Mouse (Mus musculus) cerebellum, adult 8-10 months (tissue): Measurements from ENCODE around the gene Vwa5b2.

Source experiments
- DNase-seq: peaks from one replicate; pipeline ENCODE4 v3.0.0; 2022

Vwa5b2 gene

DNA sequence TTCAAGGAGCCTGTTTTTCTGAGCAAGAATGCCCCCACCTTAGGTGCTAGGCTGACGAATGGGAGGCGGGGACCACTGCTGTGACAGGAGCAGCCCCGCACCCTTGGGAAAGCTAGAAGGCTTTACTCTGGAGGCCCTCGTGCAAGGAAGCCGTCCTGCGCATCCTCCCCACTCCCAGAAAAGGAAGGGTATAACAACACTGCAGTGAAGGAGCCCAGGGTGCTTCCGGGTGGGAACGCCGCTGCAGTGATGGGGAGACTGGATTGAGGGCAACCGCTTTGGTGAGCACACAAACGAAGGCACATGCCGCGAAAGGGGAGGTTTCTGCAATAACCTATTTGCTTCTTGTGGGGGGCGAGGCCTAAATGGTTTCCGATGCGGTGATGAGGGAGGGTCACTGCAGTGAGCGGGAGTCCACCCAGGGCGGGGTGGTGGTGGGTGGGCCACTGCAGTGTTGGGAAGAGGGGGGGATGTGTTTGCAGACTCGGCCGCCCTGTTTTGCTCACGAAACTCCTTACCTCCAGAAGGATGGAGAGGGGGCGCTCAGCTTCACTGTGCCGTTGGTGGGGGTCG, at the start of gene Vwa5b2:
Gene Vwa5b2, plus strand, starts transcription at position 106 of the 573 bp plus-strand sequence.
- DNase-seq, result peak; percentile 29

DNA sequence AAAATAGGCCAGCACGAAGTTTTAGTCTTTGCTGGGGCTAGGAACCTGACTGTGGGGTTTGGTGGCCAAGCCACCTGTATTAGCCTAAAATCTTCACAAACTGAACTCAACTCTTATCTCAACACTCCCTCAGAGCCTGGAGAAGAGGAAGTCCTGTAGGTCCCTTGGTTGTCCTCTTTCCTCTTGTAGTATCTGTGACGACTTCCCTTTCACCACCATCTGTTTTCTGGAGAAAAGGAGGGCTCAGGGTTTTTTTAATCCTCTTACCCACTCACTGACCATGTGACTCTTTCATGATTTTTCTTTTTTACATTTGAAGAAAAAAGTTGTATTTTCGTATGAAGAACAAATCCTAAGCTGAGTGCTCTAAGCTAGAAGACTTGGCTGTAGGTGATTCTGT, 49.6 kb upstream of the Vwa5b2 start:
- DNase-seq, result no peak

DNA sequence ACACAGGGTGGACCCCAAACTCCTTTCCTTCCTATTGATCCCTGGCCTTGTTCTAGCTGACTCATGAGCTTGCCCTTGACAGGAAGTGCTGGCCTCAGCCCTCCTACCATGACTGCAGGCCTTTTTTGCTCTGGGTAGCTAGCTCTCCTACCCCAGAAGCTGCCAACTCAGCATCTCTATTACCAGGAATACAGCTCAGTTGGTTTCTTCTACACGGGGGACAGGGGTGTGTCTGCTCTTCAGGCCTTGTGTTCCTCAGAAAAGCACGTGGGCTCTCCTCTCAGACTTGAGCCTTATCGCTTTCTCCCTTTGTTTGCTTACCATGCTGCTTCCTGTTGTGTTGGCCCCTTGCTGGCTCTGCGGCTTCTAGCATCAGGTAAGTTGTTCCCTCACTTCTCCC, 48.8 kb upstream of the Vwa5b2 start:
- no peak for DNase-seq

DNA sequence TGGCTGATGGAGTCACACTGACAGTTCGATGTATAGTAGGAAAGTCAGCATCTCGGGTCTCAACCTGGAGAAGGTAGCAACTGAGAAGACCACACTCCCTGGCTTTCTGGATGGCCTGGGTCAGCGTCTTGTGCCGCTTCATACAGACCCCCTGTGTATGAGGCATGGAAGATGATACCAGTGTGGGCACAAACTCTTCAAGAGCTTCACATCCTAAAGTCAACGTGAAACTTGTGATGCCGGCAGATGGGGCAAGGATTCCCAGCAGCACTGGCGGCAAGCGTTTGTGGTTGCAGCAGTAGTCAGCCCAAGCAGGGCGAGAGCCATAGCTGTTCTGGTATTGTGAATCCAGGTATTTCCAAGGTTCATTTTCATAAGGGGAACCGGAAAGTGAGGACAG, 43.6 kb upstream of the Vwa5b2 start:
- DNase-seq, result no peak

DNA sequence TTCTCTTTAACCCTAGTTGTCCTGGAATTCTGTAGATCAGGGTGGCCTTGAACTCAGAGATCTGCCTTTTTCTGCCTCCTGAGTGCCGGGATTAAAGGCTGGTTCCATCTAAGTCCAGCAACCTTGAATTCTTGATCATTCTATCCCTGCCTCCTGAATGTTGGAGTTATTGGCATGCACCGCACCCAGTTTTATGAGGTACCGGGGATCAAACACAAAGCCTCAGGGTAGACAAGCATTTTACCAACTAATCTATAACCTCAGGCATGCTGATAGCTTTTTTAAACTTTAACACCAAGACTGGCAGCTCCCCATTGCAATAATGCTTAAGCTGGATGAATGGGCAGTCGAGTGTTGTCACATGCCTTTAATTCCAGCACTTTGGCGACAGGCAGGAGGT, 41.8 kb upstream of the Vwa5b2 start:
- no peak for DNase-seq

DNA sequence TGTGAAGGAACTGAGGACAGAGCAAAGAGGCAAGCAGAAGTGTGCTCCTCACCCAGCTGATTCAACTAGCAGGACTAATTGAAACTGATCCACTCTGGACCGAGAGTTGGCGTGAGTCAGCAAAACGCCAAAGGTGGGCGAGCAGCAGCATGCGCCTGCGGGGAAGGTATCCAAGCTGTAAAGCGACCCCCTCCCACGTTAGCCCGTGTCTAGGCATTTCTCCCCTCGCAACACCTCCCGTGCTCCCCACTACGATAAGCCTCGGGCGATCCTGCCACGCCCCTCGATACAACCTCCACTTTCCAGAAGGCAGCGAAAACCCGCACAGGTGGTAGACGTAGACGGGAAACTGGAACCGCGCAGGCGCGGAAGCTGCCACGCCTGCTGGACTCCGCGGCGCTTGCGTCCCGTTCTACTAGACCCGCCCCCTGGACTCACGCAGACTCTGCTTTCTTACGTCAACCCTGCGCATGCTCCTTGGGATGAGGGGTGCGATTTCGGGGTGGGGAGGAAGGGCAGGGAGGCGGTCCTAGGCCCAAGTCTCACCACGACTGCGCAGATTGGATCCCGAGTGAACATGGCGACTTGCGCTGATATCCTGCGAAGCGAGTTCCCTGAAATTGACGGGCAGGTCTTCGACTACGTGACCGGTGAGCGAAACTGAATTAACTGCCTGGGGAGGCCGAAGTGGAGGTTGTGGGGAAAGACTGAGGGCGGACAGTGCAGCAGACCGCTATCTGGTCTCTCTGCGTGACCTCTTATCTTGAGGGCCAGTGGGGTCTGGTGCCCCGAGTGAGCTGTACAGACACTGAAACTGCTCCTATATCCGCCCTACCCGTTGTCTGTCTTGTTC, 40.9 kb upstream of the Vwa5b2 start, which contains the start of gene Abcf3:
Gene Abcf3, plus strand, starts transcription at position 482 of the 853 bp plus-strand sequence.
- peak; percentile 97 for DNase-seq

DNA sequence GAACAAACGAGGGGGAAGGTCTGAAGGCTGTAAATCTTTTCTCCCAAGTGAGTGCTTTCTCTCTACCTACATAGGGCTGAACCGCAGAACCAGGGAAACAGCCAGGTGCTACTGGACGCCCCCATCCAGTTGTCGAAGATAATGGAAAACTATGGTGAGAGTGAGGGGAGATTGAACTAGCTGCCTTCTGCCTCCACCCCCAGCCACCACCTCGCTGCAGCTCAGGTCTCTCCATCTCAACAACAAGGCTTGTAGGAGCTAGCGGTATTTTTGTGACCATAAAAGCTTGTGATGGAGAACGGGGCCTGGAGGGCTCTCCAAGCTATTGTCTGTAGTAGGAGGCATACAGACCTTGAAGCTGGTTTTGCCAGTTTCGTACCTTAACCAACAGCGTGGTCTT, 40.1 kb upstream of the Vwa5b2 start:
- DNase-seq, result no peak

DNA sequence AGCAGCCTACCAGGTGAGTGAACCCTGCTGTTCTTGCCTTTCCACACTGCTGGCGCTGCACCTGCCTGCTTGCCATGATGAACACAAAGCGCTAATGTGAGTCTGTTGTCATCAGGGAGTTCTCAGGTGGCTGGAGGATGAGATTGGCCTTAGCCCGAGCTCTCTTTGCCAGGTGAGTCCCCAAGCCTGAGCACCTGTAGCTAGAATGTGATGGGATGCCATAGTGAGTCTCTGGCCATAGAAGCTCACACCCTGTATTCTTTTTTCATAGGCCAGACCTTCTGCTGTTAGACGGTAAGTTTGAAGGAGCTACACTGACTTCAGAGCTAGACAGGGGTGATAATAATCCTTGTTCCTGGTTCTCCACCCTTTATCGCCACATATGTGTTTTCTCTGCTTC, 37.6 kb upstream of the Vwa5b2 start:
- DNase-seq, result no peak

DNA sequence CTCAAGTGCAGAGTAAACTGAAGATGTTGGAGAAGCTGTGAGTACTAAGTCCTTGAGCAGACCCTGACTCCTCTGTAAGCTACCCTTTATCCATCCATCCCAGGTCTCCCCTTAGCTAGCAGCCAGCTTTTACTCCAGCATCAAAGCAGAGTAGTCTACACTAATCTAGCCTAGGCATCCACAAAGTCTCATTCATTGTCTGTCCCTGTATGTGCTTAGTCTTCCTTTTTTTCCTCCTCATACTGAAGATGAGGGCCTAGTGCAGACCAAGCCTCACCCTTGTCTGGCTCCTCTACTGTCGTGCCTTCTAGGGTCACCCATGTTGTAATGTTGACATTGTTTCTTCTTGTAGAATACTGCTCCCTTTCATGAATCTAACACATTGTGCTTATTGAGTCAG, 36.7 kb upstream of the Vwa5b2 start:
- DNase-seq, result no peak

DNA sequence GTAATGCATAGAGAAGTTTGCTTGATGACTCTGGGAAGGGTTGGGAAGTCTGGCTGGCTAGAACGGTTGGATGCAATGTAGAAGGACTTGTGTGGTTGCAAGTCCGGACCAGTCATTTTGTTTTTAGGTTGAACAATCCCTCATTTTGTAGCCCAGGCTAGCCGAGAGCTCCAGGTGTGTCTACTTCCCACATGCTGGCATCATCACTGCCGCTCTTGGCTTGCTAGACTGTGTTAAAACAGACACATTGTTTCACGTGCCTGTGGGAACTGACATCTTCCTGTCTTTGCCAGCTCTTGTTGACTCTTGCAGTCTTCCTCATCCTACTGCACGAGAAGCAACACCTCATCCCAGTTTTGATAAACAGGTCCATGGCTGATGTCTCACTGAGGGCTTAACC, 34.3 kb upstream of the Vwa5b2 start:
- no peak for DNase-seq

DNA sequence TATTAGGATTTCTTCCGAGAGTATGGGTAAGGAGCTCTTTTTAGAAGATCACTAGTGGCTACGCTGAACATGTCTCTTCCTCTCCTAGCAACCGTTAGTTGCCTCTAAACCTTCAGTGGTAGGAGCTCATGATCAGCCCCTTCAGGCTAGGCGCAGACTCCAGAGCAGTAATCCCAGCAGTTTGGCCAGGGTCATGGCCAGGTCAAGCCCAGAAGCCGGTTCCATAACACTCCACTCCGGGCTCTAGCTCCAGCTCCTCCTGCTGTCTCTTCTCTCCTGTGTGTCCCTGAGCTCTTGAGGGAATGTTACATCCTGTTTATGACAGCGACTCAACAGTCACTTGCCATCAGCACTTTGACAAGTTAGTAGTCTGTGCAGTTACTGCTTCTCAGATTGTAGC, 31.9 kb upstream of the Vwa5b2 start:
- no peak for DNase-seq

DNA sequence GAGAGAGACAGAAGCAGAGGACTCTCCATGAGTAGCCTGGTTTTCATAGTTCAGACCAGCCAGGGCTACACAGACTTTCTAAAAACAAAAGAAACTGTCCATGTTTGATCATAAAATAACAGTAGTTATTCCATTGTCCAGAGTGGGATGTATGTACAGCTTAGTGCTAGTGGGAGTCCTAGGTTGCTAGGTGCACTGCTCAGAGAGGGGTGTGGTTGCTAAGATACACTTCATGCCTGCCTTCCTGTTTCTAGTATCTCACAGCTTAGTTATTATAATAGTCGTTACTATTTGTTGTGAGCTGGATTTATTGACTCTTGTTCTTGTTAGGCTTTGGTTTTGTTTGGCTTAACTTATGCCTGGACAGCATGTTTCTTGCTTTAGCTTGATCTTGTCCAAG, 24.2 kb upstream of the Vwa5b2 start:
- no peak for DNase-seq

DNA sequence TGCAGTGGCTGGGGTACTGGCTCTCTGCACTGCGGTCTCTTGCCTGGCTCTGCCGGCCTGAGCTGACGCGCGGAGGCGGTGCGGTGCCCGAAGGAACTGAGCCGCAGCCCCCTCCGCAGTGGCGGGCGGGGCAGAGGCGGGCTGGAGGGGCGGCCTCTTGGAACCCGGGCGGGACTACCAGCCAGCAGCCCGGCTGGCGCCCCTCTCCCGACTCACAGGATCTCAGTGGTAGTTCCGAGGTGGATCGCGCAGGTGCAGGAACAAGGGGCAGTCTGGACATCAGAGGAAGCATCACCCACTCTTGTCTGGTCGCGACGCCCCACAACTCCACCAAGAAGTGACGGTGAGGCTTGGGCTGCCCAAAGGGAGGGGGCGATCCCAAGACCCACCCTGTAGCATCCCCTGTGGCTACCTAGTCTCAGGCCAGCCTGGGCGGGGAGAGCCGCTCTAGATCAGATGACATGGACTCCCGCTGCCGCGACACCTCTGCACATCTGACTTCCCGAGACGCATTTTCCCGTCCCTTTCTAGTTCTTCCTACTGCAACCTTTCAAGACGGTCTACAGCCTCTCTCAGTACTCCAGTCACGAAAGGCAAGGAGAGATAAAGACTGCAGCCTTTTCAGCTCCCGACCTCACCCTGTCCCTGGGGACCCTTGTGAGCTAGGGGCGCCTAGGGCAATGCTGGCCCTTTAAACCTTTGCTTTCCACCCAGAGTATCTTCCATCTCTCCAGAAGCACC, 838 bp downstream of the Vwa5b2 start:
- DNase-seq, result peak; percentile 45

DNA sequence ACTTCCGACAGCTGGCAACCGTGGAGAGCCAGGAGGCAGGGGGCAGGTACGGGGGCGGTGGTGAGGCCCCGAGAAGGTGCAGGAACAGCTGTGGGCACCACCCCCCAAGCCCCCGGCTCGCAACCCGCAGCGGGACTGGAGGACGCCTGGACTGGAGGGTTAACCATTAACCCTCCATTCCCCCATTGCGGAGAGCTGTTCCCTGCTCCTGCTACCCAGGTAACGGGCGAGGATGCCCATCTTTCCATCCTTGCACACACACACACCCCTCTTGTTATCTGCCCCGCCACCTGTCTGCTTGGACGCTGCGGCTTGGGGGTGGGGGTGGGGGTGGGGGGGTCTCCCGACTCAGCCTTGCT, 1.4 kb downstream of the Vwa5b2 start:
- no peak for DNase-seq

DNA sequence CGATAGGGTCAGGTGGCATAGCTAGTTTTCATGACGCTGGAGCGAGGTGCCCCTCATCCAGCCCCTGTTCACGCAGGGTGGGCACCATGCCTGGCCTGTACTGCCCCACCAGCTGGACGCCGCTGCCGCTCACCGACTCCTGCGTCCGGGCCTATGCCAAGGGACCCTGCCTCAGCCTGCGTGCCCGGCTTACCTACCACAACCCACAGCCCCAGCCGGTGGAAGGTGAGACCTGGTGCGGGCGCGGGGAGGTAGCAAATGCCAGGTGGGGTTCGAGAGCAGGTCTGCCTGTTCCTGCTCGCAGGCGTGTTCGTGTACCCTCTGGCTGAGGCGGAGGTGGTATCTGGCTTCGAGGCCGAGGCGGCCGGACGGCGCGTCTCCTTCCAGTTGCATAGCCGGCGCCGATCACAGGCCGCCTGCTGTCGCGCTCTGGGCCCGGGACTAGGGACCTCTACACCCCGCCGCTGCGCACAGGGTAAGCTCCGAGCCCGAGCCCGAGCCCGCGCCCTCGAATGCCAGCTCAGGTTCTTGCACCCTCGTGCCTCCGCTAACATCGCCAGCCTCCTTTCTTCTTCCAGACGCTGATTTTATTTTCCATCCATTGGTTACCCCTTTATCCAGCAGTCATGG, 1.9 kb downstream of the Vwa5b2 start:
- DNase-seq, result no peak

DNA sequence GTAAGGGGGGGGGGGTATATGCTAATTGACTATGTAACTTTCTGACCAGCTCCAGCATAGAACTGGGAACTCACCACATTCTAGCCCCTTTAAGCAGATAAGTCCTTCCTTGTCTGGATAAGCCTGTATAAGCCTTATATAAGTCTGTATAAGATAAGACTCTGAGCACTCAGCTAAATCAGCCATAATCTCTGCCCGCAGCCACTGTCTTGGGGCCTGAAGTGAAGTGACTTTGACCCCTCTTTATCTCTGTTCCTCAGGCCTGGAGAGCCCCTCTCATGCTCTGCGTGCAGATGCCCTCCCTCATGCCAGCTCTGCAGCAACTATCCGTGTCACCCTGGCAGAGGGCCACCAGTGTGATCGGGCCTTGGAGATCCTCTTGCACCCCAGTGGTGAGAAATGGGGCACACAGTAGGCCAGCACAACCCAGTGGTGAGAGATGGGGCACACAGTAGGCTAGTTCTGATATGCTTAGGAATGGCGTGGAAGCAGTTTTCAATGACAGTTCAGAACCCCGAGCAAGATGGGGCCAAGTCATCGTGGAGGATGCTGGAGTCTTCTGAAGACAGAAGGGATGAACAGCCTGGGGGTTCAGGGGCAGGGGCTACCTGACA, 5.9 kb downstream of the Vwa5b2 start:
- DNase-seq, result no peak

DNA sequence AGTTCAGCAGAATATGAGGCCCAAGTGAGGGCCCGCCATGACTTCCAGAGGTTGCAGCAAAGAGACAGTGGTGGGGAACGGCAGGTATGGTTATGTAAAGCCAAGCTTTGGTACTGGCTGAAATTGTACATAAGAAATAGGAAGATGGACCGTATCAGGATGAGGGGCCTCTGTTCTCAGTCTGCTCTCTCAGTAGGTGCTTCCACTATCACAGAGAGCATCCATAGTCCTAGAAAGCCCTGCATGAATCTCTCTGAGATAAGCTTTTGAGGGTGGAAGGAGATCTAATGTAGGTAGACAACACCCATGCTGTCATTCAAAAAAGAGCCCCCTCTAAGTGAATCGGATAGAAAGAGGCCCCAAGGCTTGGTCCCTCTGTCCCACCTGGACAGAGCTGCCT, 6.5 kb downstream of the Vwa5b2 start:
- DNase-seq, result no peak

DNA sequence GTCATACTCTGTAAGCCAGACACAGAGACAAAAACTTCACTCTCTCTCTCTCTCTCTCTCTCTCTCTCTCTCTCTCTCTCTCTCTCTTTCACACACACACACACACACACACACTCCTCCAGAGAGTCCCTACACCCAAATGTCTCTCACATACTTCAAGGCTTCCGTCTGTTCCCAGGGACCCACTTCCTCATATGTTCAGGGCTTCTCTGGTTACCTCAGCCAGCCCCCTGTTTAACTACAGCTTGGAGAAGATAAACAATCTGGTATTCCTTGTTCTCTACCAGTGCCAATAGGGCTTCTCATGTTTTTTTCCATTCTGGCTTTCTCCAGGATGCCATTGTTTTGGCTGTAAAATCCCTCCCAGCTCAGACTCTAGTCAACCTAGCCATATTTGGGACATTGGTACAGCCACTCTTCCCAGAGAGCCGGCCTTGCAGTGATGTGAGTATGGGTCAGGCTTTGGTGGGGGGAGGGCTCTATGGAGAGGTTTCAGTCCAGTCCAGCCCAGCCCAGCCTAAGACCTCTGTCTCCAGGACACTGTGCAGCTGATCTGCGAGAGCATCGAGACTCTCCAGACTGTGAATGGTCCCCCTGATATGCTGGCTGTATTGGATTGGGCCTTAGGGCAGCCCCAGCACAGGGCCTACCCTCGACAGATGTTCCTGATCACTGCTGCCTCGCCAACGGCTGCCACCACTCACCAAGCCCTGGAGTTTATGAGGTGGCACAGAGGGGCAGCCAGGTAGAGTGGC, 7.6 kb downstream of the Vwa5b2 start:
- no peak for DNase-seq

DNA sequence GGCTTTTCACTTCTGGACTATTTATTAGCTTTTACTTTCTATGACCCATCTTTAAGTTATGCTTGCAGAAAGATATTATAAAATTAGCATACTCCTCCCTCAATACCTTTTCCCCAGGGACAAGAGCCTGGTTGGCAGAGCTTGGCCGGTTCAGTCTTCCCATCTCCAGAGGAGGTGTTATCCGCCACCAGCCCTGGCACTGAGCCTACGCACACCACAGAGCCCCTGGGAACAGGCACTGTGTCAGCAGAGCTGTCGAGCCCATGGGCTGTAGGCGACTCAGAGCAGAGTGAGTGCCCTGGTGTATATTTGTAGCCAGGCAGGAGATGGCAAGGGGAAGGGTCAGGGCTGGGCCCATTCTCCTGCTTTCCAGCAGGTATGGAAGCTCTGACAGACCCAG, 11.2 kb downstream of the Vwa5b2 start:
- DNase-seq, result no peak

DNA sequence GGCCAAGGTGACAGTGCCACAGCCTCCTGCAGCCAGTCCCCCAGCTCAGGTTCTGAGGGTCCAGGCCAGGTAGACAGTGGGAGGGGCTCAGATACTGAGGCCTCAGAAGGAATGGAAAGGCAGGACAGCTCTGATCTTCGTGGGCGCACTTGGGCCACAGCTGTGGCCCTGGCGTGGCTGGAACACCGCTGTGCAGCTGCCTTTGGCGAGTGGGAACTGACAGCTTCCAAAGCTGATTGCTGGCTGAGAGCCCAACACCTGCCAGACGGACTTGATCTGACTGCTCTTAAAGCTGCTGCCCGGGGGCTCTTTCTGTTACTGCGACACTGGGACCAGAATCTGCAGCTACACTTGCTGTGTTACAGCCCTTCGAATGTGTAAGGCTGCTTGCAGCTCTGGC, 15.4 kb downstream of the Vwa5b2 start:
- DNase-seq, result no peak

DNA sequence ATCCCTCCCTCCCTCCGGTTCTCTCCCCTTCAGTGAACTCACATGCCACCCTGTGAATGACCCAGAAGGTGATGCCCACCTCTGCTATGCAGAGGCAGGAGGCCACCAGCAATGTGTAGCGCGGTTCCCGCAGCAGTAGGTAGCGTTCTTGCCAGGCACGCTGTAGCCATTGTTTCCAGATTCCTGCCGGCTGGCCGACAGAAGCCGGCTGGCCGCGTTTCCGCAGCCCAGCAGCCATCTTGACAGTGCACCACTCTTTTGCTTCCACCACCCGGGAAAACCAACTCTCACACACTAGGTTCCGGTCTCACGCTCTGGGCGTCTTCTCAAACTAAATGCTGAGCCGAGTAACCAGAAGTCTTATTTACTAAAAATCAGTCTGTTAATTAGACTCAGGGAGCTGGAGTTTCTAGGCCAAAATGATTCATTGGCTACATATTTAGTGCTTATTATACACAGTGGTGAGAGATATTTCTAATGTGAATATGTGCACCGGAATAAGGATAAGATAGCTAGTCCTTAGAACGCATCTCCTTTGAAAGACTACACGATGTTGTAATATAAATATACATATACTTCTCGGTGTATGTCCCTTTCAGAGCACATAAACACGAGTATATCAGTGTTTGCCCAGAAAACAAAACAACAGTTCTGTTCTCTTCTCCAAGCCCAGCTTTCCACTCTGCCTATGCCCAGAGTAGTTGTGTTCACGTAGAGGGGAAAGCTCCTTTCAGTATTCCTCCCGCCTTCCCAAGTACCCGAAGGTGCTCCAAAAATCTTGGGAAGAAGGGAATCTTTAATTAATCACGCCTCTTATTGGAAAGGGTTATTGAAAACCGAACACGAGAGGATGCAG, 21.5 kb downstream of the Vwa5b2 start:
- DNase-seq, result peak; percentile 73
